Mouse (Mus musculus) cortical plate, adult 2 months (tissue): ENCODE measurements around the gene Wdr59.

ENCODE experiments used
- CTCF ChIP-seq: fragments of 200-500 bp; IDR thresholded peaks from 2 replicates; pipeline ENCODE4 v1.5.1; 2011; ENCODE audit warnings: mild to moderate bottlenecking, control low read depth, low read length; ENCODE audit not compliant: insufficient read depth; ENCODE audit errors: extremely low read depth
- POLR2A ChIP-seq: fragments of 200-500 bp; IDR thresholded peaks from 2 replicates; pipeline ENCODE4 v1.6.1; 2011; ENCODE audit warnings: mild to moderate bottlenecking, low read length, control low read depth; ENCODE audit not compliant: insufficient read depth; ENCODE audit errors: extremely low read depth

- TF ChIP-seq CTCF (no peak), POLR2A (no peak)
Measured at GRCm38 (mm10) chr8:111533503-111533902, 11.6 kb upstream of the Wdr59 start.
